Mouse (Mus musculus): ENCODE data around the gene Arhgap4. TPM values are rescaled to one million over a fixed set of nuclear protein-coding genes. Genes with fewer than 3 reads are reported as not detected.
A peak's percentile ranks its signal among the peaks of the same experiment; 100 is the strongest.

The Arhgap4 gene
- under 1 TPM; 0.59 to 0.89 TPM for total RNA-seq (2021)
- long read RNA-seq, experiment 1: 0 reads
- long read RNA-seq, experiment 2: 0 reads

DNA sequence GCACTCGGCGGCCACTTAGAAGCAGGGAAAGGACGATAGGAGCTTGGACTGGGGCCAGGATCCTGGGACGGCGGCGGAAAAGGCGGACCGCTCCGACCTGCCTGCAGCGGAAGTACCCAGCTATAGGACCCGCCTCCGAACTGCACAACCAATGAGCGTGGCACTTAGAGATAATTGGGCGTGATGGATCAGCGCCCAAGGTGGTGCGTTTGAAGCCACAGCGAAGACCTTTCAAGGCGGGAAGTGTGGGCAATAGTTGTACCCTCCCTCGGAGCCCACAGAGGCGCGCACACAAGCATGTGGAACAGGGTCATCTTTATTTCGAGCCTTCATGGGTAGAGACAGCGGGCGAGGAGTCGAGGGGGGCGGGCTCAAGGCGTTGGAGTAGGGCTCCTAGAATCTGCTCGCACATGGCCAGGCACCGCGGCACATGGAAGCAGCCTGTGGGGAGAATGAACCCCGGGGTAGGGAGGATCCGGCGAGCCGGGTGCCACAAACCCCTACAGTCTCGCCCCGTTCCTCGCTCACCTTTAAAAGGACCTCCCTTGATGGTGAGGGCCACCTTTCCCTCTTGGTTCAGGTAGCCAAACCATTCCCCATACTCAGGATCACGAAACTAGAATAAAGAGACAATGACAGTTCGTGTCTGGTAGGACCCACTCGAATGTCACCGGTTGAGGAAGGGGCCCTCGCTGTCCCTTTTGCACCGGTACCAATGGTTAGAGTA is at the start of gene Arhgap4, which contains the start of gene Naa10:
Gene Arhgap4, minus strand, starts transcription at position 48 of the 727 bp plus-strand sequence.
Gene Naa10, minus strand, starts transcription at position 122 of the 727 bp plus-strand sequence.
- peak; percentile 93 for DNase-seq
- Histone ChIP-seq H3K27ac (peak within 1 kb of the TSS; percentile 91), H3K4me3 (peak within 1 kb of the TSS; percentile 85)
- intact Hi-C loops (cut with DNase I): loop anchor here (5.0 kb wide), 1 partner anchor 40 kb away; no protein-coding TSS in a partner anchor
- no peak for TF ChIP-seq CTCF (IDR thresholded peaks at IDR 0.05)

DNA sequence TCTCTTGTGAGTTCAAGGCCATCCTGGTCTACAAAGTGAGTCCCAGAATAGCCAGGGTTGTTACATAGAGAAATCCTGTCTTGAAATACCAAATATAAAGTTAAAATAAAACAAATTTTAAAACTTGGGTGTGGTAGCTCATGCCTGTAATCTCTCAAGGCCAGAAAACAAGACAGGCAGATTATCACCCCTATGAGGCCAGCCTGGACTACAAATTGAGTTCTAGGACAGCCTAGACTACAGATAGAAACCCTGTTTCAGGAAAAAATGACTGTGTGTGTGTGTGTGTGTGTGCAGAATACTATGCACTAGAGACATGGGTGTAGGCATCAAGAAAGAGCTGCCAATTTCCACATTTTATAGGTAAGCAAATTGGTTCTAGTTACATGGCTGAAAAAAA is 49.1 kb upstream of the Arhgap4 start:
- intact Hi-C loops (cut with DNase I): no loop called here
- DNase-seq: no peak
- H3K27ac ChIP-seq: no peak overlapping the region
- no peak for TF ChIP-seq CTCF (IDR thresholded peaks at IDR 0.05)
- no peak overlapping the region for H3K4me3 ChIP-seq

DNA sequence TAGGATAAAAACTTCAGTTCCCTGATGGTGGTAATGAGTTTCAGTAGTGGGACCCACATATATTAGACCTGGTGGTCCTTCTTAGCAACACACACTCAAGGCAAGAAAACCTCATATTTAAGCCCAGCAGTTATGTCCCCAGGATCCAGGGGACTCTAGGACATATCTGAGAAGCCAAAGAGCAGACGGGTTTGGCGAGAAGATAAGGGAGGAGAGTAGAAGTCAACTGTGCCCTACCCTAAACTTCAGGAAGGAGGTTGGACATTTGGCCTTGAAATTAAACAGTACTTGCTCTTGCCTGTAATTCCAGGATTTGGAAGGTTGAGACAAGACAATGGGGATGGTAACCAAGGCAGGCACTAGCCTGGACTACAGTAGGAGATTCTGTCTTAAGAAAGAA is 48.1 kb upstream of the Arhgap4 start:
- DNase-seq: no peak
- TF ChIP-seq CTCF (IDR thresholded peaks at IDR 0.05): no peak
- Histone ChIP-seq H3K4me3 (no peak overlapping the region), H3K27ac (no peak overlapping the region)
- intact Hi-C loops (cut with DNase I): loop anchor here (5.0 to 10.0 kb wide), 2 partner anchors 275 to 443 kb away; partner anchors contain the start of gene Flna

DNA sequence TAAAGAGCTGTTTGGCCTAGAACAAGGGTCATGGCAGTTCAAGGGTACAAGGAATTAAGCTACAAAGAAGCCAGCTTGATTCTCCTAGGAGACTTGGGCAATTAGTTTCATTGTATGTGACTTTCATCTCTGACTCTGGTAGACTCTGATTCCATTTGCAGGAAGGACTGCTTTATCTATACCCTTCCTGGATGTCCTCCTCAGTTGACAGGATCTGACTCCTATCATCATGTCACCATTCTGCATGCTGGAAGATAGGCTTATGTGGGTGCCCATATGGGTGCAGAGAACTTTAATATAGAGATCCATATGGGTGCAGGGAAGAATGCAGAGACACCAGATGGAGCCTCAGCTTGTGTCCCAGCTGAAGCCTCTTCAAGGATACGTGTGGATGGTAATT is 47.5 kb upstream of the Arhgap4 start:
- DNase-seq: no peak
- intact Hi-C loops (cut with DNase I): loop anchor here (5.0 to 10.0 kb wide), 2 partner anchors 276 to 443 kb away; partner anchors contain the start of gene Flna
- H3K4me3 ChIP-seq: no peak overlapping the region
- H3K27ac ChIP-seq: no peak overlapping the region
- no peak for TF ChIP-seq CTCF (IDR thresholded peaks at IDR 0.05)

DNA sequence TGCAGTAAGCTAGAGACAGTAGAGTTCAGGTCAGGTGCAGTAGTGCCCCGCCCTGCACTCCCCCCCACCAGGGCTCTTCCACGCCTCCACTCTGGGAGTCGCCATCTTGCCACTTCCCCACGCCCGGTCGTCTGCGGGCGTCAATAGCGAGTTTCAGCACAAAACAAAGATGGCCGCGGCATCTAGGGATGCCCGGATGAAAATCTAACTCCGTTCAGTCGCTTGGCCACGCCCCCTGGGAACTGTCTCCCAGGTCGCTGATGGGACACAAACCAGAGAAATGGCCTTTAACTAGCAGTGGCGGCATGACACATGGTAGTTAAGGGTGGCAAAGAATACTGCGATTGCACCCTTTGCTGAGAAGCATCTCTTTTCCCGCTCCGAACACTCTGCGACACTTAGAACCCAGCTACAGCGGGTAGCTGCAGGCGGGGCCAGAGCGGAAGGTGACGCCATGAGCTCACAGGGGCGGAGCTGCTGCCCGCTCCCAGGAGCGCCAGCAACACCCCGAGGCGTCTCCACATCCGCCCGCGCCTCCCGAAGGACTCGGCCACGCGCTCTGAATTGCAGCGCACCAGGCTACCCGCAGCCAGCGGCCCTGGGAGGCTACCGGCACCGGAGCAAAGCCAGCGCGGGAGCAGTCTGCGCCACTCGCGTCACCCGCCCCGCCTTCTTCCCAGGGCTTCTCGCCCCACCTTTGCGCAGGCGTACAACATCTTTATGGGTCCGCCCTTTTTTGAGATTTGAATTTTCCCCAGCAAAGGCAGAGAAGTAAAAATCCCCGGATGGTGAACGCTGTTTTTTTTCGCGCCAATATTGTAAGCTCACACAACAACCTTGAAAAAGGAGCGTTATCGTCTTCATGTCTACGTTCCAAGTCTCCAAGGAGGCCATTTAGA is 45.8 kb upstream of the Arhgap4 start:
- DNase-seq: peak; percentile 90
- intact Hi-C loops (cut with DNase I): loop anchor here (5.0 to 10.0 kb wide), 2 partner anchors 277 to 445 kb away; partner anchors contain the start of gene Flna
- TF ChIP-seq CTCF (IDR thresholded peaks at IDR 0.05): no peak
- Histone ChIP-seq H3K4me3 (peak overlapping the region; percentile 90), H3K27ac (peak overlapping the region; percentile 95)

DNA sequence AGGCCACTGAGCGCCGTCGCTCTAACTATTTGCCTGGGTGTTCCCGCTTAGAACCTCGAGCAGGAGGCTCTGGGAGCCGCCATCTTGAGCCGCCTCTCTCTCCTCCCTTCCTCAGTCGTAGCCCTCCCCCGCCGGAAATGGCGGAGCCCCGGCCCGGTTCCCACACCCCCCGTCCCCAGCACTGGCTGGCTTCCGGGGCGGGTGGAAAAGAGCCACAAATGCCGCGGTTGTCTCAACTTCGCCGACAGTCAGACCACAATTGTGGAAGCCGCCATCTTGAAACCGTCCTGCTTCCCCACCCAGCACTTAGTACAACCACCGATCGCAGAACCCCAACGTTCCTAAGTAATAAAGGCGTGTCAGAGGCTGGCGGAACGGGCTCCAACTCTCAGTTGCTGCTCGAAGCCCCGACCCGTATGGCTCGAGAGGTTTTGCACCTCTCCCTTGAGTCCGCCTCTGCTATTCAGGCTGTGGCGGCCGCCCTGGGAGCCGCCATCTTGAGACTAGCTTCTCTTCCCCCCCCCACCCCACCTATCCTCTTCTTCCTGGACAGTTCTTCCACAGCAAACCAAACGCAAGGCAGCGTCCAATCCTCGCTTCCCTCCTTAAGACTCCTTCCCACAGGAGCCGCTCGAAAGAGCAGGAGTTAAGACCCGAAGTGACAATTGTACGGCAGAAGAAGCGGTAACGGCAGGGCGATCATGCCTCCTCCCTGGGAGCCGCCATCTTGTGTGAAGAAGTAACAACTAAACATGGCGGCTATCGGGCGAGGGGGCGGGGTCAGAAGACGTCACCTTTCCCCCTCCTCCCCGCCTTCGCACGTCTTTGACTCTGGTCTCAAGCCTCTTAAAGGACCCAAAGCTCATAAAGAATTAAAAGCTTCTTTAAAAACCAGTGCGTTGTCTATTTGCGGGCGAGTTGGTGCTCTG is 44.8 kb upstream of the Arhgap4 start, which contains the start of gene Hcfc1:
Gene Hcfc1, minus strand, starts transcription at position 110 of the 929 bp plus-strand sequence.
- TF ChIP-seq CTCF (IDR thresholded peaks at IDR 0.05): no peak
- intact Hi-C loops (cut with DNase I): loop anchor here (5.0 to 10.0 kb wide), 2 partner anchors 278 to 446 kb away; partner anchors contain the start of gene Flna
- Histone ChIP-seq H3K4me3 (peak within 1 kb of the TSS; percentile 90), H3K27ac (peak within 1 kb of the TSS; percentile 95)
- DNase-seq: peak; percentile 94

DNA sequence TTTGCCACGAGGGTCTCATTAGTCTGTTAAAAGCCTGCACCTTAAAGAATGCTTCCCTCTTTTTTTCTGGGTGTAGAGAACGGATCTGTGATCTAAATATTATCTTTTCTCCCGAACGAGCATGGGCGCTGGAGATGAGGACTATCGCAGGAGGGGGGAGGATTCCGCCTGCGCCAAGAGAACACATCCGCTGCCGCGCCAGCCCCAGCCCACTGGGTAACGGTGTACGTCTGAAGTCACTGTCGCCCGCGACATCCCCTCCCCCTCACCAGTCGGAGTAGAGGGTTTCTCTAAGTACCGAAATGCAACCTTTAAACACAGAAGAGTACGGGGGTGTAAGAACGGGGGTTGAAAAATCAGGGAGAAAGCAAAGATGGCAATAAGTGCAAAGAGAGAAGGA is 43.6 kb upstream of the Arhgap4 start:
- intact Hi-C loops (cut with DNase I): loop anchor here (5.0 to 10.0 kb wide), 2 partner anchors 279 to 447 kb away; partner anchors contain the start of gene Flna
- no peak for TF ChIP-seq CTCF (IDR thresholded peaks at IDR 0.05)
- peak overlapping the region; percentile 90 for H3K4me3 ChIP-seq
- peak; percentile 43 for DNase-seq
- peak overlapping the region; percentile 95 for H3K27ac ChIP-seq

DNA sequence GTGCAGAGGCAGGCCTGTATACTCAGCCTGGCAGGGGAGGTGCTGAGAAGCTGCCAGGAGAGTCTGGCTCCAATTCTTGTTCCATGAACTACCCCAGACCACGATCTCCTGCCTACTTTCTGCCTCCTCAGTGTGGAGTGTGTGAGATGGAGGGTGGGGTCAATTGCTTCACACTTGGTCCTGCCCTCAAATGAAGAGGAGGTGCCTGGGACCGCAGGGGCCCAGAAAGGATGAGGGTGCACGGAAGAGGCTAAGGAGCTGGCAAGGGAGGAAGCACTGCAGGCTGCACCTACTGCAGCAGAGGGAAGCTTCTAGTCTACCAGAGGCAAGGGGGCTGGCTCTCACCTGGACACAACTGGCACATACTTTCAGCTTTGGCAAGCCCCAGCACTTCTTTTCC is 42.7 kb upstream of the Arhgap4 start:
- no peak for TF ChIP-seq CTCF (IDR thresholded peaks at IDR 0.05)
- Histone ChIP-seq H3K27ac (peak overlapping the region; percentile 62), H3K4me3 (peak overlapping the region; percentile 90)
- DNase-seq: peak; percentile 46
- intact Hi-C loops (cut with DNase I): loop anchor here (5.0 to 10.0 kb wide), 3 partner anchors 42 to 280 kb away; partner anchors contain the start of genes Arhgap4, Flna, Idh3g and Naa10

DNA sequence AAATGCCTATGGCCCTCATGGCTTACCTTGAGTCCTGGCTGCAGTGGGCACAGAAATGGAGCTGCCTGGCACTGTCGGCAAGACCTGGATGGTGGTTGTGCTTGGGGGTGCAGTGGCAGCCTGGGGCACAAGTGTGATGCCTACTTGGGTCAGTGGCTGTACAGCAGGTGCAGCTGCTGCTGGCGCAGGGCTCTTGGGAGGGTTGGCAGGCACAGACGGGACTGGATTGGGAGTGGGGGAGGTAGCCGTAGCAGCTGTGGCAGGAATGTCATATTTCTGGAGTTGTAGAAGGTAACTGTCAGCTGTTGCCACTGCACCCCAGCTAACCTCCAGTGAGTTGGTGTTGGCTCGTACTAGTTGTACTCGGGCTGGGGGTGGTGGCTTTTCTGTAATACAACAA is 33.3 kb upstream of the Arhgap4 start:
- DNase-seq: peak; percentile 78
- TF ChIP-seq CTCF (IDR thresholded peaks at IDR 0.05): no peak
- H3K4me3 ChIP-seq: no peak overlapping the region
- H3K27ac ChIP-seq: peak overlapping the region; percentile 71
- intact Hi-C loops (cut with DNase I): no loop called here

DNA sequence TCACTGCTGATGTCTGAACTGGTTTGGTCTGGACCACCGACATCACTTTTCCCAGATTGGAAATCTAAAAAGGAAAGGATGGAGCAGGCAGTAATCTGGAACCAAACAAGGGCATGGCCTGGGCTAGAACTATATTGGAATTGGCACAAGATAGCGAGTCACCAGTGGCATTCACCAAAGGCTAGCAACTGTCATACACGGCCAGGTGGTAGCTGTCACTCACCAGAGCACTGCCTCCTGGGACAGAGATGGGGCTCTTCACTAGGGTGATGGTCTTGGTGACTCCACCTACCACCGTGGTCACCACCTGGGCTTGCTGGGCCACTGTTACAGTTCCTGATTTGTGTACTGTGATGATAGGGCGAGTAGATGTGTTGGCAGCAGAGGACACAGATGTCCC is 30.9 kb upstream of the Arhgap4 start:
- TF ChIP-seq CTCF (IDR thresholded peaks at IDR 0.05): no peak
- no peak overlapping the region for H3K4me3 ChIP-seq
- peak overlapping the region; percentile 24; the same call in 1 of the 2 replicates for H3K27ac ChIP-seq
- DNase-seq: peak; percentile 36
- intact Hi-C loops (cut with DNase I): no loop called here

DNA sequence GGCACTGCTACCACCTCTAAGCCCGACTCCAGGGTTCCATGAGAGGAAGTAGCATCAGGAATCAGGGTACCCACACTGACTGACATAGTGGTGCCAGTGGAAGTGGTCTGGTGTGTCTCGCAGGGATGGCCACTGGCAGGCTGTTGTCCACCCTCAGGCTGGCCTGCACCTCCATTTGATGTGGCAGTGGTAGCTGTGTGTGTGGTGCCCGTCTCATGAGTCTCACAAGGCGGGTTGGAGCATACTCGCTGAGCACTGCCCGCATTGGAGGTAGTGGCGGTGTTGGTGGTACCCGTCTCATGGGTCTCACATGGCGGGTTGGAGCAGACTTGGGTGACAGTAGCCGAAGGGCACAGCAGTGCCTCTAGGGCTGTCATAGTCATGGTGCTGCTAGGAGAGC is 27.7 kb upstream of the Arhgap4 start:
- DNase-seq: no peak
- intact Hi-C loops (cut with DNase I): loop anchor here (5.0 kb wide), 1 partner anchor 152 kb away; no protein-coding TSS in a partner anchor
- Histone ChIP-seq H3K27ac (no peak overlapping the region), H3K4me3 (no peak overlapping the region)
- TF ChIP-seq CTCF (IDR thresholded peaks at IDR 0.05): no peak
